Mouse (Mus musculus): ENCODE measurements around the gene Acox3.
"Not testable (repeated sequence)": the region's sequence is repeated elsewhere in the genome, so short reads cannot be mapped to it uniquely, and the experiment has no call there.

Acox3 gene

DNA sequence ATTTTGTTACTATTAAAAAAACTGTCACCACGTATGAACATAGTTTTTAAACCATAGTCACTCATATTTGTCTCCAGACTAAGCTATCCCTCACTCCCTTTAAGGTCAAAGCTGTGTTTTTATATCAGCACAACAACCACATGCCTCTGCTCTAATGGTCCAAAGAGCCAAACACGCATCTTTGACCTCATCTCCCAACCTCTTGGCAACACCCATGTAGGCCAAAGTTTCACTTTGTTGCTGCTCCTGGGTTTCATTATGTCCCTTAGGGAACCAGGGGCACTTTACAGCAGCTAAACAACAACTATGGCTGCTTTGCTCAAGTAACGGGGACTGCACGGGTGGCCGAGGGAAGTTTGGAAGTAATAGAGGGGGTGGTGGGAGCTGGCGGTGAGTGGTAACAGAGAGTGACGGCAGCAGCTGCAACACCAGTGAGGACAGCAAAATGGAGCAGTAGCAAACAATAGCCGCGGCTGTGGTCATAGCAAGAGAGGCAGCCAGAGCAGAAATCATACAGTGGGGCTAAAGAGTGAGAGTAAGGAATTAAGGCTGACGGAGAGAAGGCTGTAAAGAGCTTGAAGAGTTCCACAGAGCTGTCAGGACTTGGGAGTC is 6.3 kb upstream of the Acox3 start:
- DNase-seq (ENCODE audit: low read depth, low spot score): no peak

DNA sequence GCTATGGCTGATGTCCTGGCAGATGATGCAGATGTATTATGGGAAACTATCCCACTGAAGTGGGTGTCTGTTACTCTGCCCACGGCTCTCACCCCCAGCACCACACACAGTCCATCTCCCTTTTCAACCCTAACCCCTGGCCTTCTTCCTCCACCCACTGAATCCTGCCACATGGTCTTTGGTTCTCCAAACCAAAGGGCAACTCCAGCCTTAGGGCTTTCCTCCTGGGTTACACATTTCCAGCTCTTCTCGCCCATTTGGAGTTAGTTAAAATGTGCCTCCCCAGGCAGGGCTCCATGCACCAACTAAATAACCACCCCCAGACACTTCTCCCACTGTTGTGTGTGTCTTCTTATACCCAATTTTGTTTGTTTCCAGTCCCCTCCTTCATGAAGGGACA is 4.4 kb upstream of the Acox3 start:
- DNase-seq (ENCODE audit: low read depth, low spot score): no peak

DNA sequence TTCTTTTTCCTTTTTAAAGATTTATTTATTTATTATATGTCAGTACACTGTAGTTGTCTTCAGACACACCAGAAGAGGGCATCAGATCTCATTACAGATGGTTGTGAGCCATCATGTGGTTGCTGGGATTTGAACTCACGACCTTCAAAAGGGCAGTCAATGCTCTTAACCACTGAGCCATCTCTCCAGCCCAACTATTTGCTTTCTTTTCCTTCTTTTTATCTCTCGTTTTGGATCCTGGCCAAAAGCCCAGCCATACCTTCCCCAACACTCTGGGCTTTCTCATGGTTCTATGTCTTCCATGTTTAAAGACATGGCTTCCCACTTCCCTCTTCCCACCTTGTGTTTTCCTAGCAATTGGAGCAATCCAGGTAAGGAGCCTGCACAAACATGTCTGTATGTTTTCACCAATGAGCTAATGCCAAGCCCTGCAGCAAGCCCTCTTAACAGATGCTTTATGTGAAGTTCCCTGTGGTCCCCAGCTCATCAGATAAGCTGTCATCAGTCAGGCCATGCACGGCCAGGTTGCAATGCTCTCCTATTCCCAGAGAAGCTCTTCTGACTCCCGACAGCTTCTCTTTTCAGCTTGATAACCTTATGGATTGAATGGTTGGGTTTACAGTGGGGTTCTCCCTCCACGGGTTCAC is 3.5 kb upstream of the Acox3 start:
- DNase-seq (ENCODE audit: low read depth, low spot score): no peak

DNA sequence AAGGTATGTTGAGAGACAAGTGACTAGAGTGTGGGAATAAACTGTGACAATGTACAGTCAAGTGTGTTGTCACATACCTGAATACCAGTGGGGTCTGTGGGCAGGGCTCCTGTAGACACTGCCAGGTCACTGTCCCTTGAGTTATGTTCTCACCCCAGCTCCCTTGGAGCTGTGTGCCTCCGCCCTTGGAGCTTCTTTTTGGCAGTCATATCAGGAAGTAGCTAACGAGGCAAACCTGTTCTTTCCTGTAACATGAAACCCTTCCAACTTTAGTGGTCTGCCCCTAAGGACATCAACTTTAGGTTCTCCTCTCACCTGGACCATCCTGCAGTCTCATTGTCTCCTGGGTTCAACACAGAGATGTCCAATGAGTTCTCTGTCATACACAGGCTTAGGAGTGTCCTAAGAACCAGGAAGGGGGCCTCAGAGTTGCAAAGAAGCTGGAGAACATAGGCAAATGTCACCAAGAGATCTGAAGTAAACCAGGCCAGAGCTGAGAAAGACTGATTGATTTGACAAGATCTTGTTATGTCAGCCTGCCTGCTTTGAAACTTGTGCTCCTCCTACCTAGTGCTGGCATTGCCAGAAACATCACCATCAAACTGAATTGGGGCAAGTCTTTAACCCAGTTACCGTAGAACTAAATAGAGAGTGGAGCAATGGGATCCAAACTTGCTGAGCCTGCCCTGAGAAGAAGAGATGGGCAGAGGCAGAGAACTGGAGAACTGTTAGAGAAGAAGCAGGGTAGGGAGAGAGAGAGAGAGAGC is 2.5 kb upstream of the Acox3 start:
- no peak for DNase-seq (ENCODE audit: low read depth, low spot score)

DNA sequence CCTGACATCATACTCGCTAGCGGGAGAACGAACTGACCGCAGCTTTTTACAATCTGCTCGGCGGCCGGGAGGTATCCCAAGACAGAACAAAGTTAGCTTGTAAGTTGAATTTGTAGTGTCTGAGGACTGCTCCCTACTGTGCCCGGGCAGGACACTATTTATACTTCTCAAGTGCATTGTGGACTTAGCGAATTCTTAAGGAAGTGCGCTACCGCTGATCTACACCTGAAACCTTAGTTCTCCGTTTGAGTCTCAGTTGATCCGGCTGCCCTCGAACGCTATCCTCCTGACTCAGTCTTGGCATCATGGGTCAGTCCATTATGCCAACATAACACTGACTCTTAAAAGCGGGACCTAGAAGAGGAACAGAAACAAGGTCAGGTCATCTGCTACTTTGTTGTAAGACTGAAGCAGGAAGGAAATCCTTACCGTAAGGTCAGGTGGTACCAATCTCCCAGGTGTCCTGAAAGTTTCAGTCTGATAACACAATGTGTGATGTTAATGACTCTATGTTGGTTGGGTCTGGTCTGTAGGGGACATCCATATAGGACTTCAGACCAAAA is 462 bp downstream of the Acox3 start:
- no peak for DNase-seq (ENCODE audit: low read depth, low spot score)

DNA sequence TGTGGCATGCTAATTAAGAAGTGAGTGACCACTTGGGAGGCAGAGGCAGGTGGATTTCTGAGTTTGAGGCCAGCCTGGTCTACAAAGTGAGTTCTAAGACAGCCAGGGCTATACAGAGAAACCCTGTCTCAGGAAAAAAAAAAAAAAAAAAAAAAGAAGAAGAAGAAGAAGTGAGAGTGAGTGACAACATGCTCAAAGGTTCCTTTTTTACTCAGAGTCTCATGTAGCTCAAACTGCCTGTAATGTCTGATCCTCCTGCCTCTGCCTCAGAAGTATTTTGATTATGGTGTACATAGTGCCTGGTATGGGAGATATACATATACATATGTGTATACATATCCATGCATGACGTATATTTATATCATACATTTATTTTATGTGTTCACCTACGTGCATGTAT is 1.4 kb downstream of the Acox3 start:
- not testable (repeated sequence) for DNase-seq (ENCODE audit: low read depth, low spot score)

DNA sequence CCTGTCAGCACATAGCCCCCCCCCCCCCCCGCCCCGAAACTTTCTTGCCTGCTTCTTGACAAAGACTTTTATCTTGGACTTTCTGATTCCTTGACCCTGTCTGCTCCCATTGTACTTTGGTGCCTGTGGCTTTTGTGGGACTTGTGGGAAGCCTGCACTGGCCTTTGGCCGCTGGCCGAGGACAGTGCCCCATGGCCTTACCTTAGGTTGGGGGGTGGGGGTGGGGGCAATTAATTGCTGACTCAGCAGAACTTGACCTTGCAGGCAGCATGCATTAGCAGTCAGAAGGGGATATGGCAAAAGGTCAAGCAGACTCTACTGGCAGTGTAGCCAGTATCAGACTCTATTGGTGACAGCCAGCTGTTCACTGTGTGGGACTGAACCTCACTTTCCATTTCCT is 8.7 kb downstream of the Acox3 start:
- DNase-seq (ENCODE audit: low read depth, low spot score): no peak

DNA sequence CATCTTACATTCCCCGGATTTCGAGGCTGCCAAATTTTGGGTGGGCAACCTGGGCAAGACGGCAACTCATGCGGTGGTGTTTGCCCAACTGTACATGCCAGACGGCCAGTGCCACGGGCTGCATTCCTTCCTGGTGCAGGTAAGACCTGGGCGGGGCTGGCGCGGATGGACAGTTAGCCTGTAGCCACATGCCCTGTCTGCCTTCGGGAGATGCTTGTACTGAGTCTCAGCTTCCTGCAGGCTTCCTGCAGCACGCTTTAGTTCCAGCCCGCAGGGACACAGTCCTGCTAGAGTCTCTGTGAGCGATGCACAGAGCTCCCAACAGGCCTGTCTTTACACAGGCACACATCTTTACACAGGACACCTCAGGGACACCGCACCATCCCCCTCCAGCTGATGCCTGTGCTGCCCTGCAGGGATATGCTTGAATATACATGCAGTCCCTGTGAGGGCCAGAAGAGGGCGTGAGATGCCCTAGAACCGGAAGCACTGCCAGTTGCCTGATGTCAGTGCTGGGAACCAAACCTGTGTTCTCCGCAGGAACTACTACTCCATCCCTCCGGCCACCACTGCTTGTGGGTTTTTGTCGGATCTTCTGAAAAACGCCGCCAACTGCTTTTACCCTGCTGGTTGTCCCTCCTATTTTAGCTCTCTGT is 9.4 kb downstream of the Acox3 start:
- peak; percentile 24 for DNase-seq (ENCODE audit: low read depth, low spot score)

DNA sequence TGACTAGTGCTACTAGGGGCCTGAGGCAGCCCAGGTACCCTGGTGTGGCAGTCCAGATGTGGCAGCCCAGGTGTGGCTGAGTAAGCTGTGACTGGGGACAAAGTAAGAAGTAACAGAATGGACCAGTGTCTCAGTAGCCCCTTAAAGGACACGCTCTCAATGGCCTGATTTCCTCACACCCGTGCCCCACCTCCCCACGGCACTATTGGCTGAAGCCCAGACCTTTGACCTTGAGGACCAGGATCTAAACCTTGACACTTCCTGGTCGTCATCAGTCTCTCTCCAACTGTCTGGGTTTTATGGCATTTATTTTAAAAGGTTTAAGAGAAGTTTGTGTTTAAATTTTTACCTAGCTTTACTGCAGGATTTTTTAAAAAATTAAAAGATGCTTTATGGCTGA is 10.0 kb downstream of the Acox3 start:
- DNase-seq (ENCODE audit: low read depth, low spot score): no peak

DNA sequence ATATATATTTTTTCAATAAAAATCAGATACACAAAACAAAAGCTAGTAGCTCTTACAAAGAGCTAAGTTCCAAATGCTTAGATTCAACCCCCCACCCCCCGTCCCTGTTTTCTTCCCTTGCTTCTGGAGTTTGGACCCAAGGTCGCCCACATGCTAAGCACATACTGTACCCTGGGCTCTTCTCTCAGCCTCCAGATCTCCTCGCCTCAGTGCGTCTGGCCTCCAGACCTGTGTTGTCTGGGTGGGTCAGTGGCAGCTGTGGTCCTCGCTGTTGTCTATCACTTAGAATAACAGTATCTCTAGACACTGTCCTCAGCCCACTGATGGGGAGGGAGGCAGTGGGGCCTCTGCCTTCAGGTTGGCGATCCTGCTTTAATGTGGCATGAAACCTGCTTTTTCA is 10.4 kb downstream of the Acox3 start:
- no peak for DNase-seq (ENCODE audit: low read depth, low spot score)

DNA sequence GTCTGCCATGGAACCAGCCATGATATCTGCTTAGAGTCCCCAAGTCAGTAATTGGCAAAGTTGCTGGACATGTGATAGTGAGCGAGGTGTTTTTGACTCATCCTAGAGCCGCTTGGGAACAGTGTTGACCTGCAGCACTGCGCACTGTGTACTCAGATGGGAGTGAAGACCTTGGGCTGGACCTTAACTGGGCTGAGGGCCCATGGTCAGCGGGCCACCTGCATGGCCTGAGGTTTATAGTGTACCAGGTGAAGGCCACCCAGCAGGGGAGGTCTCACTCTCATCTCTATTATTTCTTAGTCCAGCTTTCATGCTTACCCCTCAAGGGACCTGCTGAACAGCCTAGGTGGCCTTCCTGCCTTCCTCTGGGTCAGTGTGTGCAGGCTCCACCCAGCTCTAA is 11.9 kb downstream of the Acox3 start:
- DNase-seq (ENCODE audit: low read depth, low spot score): no peak

DNA sequence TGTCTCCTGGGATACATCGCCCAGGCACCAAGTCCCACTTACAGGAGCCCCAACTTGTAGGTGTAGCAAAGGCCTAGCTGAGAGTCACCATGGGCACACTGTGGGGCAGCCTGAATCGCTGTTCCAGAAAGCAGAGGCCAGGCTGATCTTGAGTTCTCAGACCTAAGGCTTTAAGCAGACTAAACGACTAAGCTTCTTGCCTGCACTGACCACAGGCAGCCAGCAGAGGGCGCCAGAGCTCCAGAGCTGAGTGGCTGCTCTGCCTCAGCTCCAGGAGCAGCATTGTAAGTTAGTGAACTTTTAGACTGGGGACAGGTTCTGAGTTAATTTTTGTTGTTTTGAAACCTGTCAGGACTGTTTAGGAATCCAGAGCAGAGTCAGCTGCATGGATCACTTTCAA is 12.9 kb downstream of the Acox3 start:
- peak; percentile 66 for DNase-seq (ENCODE audit: low read depth, low spot score)

DNA sequence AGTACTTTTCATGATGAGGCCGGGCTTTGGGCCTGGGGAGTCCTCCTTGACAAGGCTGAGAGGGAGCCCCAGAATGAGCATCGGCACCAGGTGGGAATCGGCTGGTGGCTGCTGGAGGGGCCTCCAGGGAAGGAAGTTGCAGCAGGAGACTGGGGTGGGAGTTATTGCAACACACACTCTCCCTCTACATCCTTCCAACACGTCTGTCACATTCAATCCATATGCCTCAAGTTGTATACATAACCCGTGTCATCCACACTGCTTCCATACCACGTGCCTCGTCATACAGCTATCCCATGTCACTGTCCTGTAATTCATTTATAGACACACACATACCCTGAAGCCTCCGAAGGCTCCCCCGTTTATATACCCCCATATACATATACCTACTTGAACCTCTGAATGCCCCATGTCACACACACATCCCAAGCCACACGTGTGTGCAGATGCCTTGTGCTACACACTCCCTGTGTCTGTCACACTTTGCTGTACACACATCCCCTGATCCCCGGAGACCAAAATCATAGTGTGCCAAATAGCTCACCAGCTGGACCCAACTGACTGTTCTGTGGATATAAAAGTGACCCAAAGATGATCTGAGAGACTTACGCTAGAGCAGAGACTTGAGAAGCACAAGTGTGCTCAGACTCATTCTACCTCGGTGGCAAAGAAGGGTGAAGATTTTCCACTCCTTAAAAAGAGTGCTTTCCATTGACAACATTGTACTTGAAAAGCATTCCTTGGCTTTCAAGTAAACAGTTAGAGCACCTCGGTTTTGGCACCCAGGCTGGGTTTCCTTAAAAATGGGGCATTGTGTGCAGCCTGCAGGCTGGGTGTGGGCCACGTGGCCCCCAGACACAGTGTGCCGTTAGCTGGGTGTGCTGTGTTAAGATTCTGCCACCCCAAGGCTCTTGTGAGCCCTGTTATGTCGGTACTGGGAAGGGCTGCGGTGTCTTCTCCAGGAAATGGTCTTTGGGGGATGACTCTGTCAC is 13.6 kb downstream of the Acox3 start:
- DNase-seq (ENCODE audit: low read depth, low spot score): no peak

DNA sequence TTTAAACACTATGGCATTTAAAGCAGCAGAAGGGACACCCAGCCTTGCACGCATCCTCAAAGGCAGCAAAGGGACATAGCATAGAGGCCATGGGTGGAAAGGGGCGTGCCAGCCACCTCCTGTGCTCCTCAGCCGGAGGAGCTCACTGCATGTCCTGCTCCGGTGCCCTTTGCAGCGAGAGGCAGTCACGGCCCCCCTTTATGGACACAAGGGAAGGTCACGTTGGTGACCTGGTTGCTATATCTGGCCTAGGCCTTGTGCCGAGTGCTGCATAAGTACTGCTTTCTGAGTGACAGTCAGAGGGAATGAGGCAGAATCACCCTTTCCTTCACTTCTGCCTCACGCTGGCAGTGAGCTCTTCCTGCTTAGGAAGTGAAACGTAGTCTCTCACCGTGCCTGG is 17.4 kb downstream of the Acox3 start:
- DNase-seq (ENCODE audit: low read depth, low spot score): no peak

DNA sequence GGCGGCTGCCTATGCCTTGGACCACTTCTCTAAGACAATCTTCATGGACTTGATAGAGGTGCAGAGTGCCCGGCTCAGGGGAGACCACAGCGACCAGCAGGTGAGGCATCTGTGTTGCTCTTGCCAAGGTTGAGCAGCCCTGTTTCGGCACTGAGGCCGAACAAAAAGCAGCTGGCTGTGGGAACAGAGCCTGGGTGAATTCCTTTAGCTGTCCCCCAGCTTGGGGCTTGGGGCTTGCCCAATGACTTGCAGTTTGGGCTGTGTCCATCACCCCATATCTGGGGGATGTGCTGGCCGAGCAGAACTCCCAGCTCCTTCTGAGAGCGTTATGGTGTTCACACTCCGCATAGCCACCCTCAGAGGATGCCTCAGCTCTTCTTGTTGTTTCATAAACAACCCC is 18.7 kb downstream of the Acox3 start:
- DNase-seq (ENCODE audit: low read depth, low spot score): no peak

DNA sequence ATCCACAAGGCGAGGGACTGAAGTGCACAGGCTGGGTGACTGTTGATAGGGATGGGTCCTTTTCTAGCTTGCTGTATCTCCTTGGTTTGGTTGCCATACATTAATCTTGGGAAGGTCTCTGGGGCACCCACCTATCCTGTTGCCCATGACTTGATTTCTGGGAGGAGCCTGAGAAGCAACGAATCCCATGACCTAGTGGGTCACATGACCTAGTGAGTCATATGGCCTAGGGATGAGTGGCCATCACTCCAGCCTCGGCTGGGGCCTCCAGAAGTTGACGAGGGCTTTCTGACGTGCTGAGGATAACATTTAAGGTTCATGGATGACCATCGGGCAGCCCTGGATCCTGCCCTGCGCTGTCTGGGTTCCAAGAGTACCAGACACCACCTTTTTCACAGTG is 22.5 kb downstream of the Acox3 start:
- DNase-seq (ENCODE audit: low read depth, low spot score): no peak

DNA sequence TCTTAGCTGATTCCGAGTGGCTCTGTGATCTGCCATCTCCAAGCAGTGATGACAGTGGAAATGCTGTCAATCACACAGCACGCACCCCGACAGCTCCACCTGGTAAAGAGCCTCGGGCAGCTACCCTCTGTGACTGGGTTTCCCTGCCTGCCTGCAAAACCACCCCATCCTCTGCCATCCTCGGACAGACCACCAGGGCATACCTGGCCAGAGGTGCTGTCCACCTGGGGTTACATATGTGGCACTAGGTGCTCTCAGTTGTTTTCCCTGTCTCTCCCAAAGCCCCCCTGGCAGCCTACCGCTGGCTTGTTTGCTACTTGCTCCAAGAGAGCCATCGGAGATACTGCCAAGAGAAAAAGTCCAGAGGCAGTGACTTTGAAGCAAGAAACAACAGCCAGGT is 24.0 kb downstream of the Acox3 start:
- no peak for DNase-seq (ENCODE audit: low read depth, low spot score)

DNA sequence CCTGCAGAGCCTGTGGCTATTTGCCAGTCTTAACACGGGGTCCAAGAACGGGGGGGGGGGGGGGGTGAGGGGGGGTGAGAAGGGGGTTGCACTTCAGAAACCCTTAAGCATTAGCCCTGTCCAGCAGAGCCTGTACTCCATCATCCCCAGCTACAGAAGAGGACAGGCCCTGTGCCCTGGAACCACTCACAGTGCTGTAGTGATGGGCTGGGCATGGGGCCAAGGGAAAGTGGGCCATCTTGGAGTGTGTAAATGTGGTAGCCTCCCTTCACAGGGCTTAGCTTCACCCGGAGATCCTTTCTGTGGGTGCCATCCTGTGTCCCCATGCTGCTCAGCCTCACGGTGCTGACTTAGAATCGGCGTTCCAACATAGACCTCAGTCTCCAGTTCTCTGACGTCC is 24.9 kb downstream of the Acox3 start:
- DNase-seq (ENCODE audit: low read depth, low spot score): no peak

DNA sequence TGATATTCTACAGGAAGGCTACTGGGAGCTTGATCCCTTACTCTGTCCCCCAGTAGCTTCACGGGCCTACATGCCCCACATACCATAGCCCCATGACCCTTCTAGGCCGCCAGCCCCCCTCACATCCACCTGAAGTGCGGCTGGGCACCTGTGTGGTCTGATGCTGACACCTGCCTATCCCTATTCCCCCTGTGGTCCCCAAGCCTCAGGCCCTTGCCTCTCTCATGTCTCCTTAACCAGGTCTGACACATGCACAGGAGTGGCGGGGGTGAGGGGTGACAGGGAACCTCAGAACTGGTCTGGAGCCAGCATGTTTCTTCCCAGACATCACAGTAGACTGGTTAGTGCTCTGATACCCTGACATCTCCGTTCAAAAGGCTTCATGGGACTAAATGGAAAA is 25.7 kb downstream of the Acox3 start:
- no peak for DNase-seq (ENCODE audit: low read depth, low spot score)

DNA sequence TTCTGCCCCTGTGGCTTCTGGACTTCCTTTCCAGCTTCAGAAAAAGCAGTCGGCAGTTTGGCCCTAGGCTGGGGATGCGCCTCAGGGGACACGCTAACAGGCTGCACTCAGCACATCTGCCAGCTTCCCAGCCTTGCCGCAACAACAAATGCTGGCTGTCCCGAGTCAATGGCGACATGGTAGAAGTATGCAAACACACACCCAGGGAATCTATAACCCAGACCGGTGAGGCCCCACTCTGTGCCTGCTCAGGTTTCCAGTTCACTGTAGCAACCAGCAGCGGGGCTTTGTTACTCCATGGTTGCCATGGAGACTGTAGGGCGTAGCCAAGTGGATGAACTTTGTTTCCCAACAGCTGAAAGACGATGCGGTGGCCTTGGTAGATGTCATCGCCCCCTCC is 26.5 kb downstream of the Acox3 start:
- DNase-seq (ENCODE audit: low read depth, low spot score): no peak

DNA sequence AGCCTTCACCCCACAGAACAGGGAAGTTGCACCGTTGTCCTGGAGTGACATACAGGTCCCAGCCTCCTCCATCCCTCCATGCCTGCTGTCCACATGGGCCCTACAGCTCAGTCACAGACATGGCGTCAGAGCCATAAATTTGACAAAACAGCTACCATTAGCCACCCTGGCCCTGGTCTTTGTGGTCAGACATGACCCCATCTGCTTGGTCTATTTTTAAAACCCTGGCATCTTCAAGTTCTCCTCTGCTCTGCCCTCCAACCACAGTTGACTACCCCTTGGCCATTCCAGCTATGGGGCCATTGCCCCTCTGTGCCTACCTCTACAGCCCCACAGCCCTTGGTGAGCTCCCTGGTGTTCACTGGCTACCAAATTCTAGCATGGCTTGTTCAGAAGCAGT is 27.1 kb downstream of the Acox3 start:
- DNase-seq (ENCODE audit: low read depth, low spot score): no peak
